ENCODE assay signal across 11 mouse cellular contexts in genomic region chr14:79842734-79843133, GRCm38 (mm10).
A peak's percentile ranks its signal among the peaks of the same experiment; 100 is the strongest.
DNase-seq lines count a peak whose midpoint lies in the region; ATAC-seq and TF ChIP-seq lines count a peak whose summit lies in the region.
"Had no signal": no experiment of that assay in that cellular context is flagged by ENCODE, and none has a peak within 500 bp of the region (broad histone marks: within the 10 kb centered on the region; RNA-seq: fewer than 3 reads in every experiment).

No protein-coding gene starts in this region.

- H3K9me3 ChIP-seq in E14TG2a.4 (ENCODE audit: low read length), result peaks cover 27% of the 10 kb centered on the region
- no peaks in the 10 kb centered on the region for H3K9me3 ChIP-seq in forebrain, embryonic 11.5 days (ENCODE audit: control insufficient read depth, low read length)
- no peaks in the 10 kb centered on the region for H3K9me3 ChIP-seq in hindbrain, embryonic 12.5 days (replicated peaks)
- H3K9me3 ChIP-seq in midbrain, embryonic 13.5 days, result no peaks in the 10 kb centered on the region
- H3K9me3 ChIP-seq: heart, embryonic 15.5 days; limb, embryonic 12.5 days had no signal

- H3K36me3 ChIP-seq in E14TG2a.4 (ENCODE audit: insufficient read depth, low read length), result no peaks in the 10 kb centered on the region
- no peaks in the 10 kb centered on the region for H3K36me3 ChIP-seq in forebrain, embryonic 11.5 days (ENCODE audit: control insufficient read depth, insufficient read depth, low read length)
- H3K36me3 ChIP-seq in hindbrain, embryonic 12.5 days, result no peaks in the 10 kb centered on the region
- H3K36me3 ChIP-seq in midbrain, embryonic 13.5 days, result no peaks in the 10 kb centered on the region
- H3K36me3 ChIP-seq: heart, embryonic 15.5 days; limb, embryonic 12.5 days had no signal

- H3K4me3 ChIP-seq in E14TG2a.4 (replicated peaks; ENCODE audit: low read length), result 0 out of 2 replicates have a peak overlapping the region, but pooled peaks have one; percentile 13
- H3K4me3 ChIP-seq in forebrain, embryonic 11.5 days (ENCODE audit: low read depth, low read length), result no peak overlapping the region
- no peak overlapping the region for H3K4me3 ChIP-seq in hindbrain, embryonic 12.5 days
- no peak overlapping the region for H3K4me3 ChIP-seq in midbrain, embryonic 13.5 days (replicated peaks)
- H3K4me3 ChIP-seq: heart, embryonic 15.5 days; limb, embryonic 12.5 days had no signal

- TF ChIP-seq CTCF in E14TG2a.4 (conservative IDR thresholded peaks at IDR 0.05; ENCODE audit: low read length), result no peak

- no peak overlapping the region for H3K9ac ChIP-seq in forebrain, embryonic 11.5 days (ENCODE audit: low read length)
- H3K9ac ChIP-seq in hindbrain, embryonic 12.5 days, result no peak overlapping the region
- no peak overlapping the region; the same call in 1 of the 2 replicates for H3K9ac ChIP-seq in midbrain, embryonic 13.5 days (replicated peaks)
- H3K9ac ChIP-seq: heart, embryonic 15.5 days; limb, embryonic 12.5 days; liver, embryonic 14.5 days had no signal

- 26% methylated on average over 3 of the region's 3 CpGs for WGBS in forebrain, embryonic 11.5 days
- WGBS in hindbrain, embryonic 12.5 days, result 21% methylated on average over 3 of the region's 3 CpGs
- WGBS in midbrain, embryonic 13.5 days, result 2% methylated on average over 3 of the region's 3 CpGs

- 0 out of 2 replicates have a peak overlapping the region, but pooled peaks have one; percentile 15 for H3K4me2 ChIP-seq in forebrain, embryonic 11.5 days (ENCODE audit: low read depth, low read length, severe bottlenecking)
- peak overlapping the region; percentile 33 for H3K4me2 ChIP-seq in hindbrain, embryonic 12.5 days (replicated peaks)
- peak overlapping the region; percentile 13; the same call in 1 of the 2 replicates for H3K4me2 ChIP-seq in midbrain, embryonic 13.5 days (replicated peaks)
- H3K4me2 ChIP-seq: heart, embryonic 15.5 days had no signal

- no peak overlapping the region for H3K27ac ChIP-seq in forebrain, embryonic 11.5 days (ENCODE audit: low read depth, low read length)
- peak overlapping the region; percentile 62; the same call in 1 of the 2 replicates for H3K27ac ChIP-seq in hindbrain, embryonic 12.5 days
- H3K27ac ChIP-seq in midbrain, embryonic 13.5 days, result peak overlapping the region; percentile 57
- H3K27ac ChIP-seq: heart, embryonic 15.5 days; limb, embryonic 12.5 days; liver, embryonic 14.5 days had no signal

- peaks cover 12% of the 10 kb centered on the region for H3K27me3 ChIP-seq in E14TG2a.4 (ENCODE audit: insufficient read depth, low read length)
- no peaks in the 10 kb centered on the region for H3K27me3 ChIP-seq in forebrain, embryonic 11.5 days (ENCODE audit: control insufficient read depth, insufficient read depth, low read length)
- no peaks in the 10 kb centered on the region for H3K27me3 ChIP-seq in hindbrain, embryonic 12.5 days
- peaks cover 72% of the 10 kb centered on the region for H3K27me3 ChIP-seq in midbrain, embryonic 13.5 days
- H3K27me3 ChIP-seq: heart, embryonic 15.5 days had no signal

- ATAC-seq in forebrain, embryonic 11.5 days (replicated peaks; ENCODE audit: low FRiP score), result peak; percentile 62
- peak; percentile 58 for ATAC-seq in hindbrain, embryonic 12.5 days (ENCODE audit: low FRiP score)
- ATAC-seq in midbrain, embryonic 13.5 days, result peak; percentile 84
- ATAC-seq in erythroid progenitor cell, adult 5-6 weeks (replicated peaks; ENCODE audit: low FRiP score, poor library complexity, severe bottlenecking), result no peak
- ATAC-seq: lung, postnatal 0 days had no signal

- peaks cover 12% of the 10 kb centered on the region for H3K4me1 ChIP-seq in E14TG2a.4 (replicated peaks; ENCODE audit: low read depth, low read length)
- H3K4me1 ChIP-seq in forebrain, embryonic 11.5 days (replicated peaks; ENCODE audit: control insufficient read depth, insufficient read depth, low read length), result no peaks in the 10 kb centered on the region
- peaks cover 18% of the 10 kb centered on the region for H3K4me1 ChIP-seq in hindbrain, embryonic 12.5 days
- peaks cover 36% of the 10 kb centered on the region for H3K4me1 ChIP-seq in midbrain, embryonic 13.5 days (replicated peaks)
- H3K4me1 ChIP-seq: heart, embryonic 15.5 days; limb, embryonic 12.5 days had no signal

- DNase-seq in forebrain, embryonic 11.5 days (ENCODE audit: low spot score), result no peak
- no peak for DNase-seq in gastrocnemius, adult 8-10 months (ENCODE audit: low spot score in 2 of 2)
- DNase-seq in spleen, postnatal 10 days (ENCODE audit: low spot score in 2 of 2), result no peak
